Mouse (Mus musculus) heart, postnatal 0 days (tissue): Measurements from ENCODE around the gene Pdzd8. TPM values are rescaled to one million over a fixed set of nuclear protein-coding genes. Genes with fewer than 3 reads are reported as not detected.

Source experiments
- ATAC-seq: fragments of 200-750 bp; cut with Nextera tagmentation; 2 replicates; pipeline ENCODE4 v1.8.0; 2017; ENCODE audit warnings: low read depth, moderate number of reproducible peaks, moderate library complexity; ENCODE audit not compliant: insufficient read depth
- DNase-seq: peaks from one replicate; pipeline ENCODE4 v3.0.0-alpha.2; 2016; ENCODE audit warnings: low spot score
- H3K27ac ChIP-seq: fragments of 300-500 bp; sonication (generic); 2 replicates; pipeline ENCODE4 v1.5.1; 2014; ENCODE audit warnings: low read depth, mild to moderate bottlenecking
- H3K27me3 ChIP-seq: fragments of 300-500 bp; sonication (generic); 2 replicates; pipeline ENCODE4 v1.6.1; 2014; ENCODE audit warnings: low read length, mixed read lengths; ENCODE audit not compliant: control insufficient read depth, insufficient read depth
- H3K36me3 ChIP-seq: fragments of 300-500 bp; sonication (generic); replicated peaks from 2 replicates; pipeline ENCODE4 v1.6.1; 2014; ENCODE audit warnings: low read length, mixed read lengths; ENCODE audit not compliant: control insufficient read depth, insufficient read depth
- H3K4me1 ChIP-seq: fragments of 300-500 bp; sonication (generic); 2 replicates; pipeline ENCODE4 v1.6.1; 2014; ENCODE audit warnings: antibody characterized with exemption; ENCODE audit not compliant: control insufficient read depth, insufficient read depth
- H3K4me2 ChIP-seq: fragments of 300-500 bp; sonication (generic); 2 replicates; pipeline ENCODE4 v1.6.1; 2014; ENCODE audit warnings: low read depth, mild to moderate bottlenecking, low read length, moderate library complexity
- H3K4me3 ChIP-seq: fragments of 300-500 bp; sonication (generic); 2 replicates; pipeline ENCODE4 v1.5.1; 2014; ENCODE audit warnings: low read depth, low read length
- H3K9ac ChIP-seq: fragments of 300-500 bp; sonication (generic); replicated peaks from 2 replicates; pipeline ENCODE4 v1.6.1; 2014; ENCODE audit warnings: low read depth, low read length, mixed read lengths
- H3K9me3 ChIP-seq: fragments of 300-500 bp; sonication (generic); replicated peaks from 2 replicates; pipeline ENCODE4 v1.6.1; 2016; ENCODE audit warnings: low read length; ENCODE audit not compliant: control insufficient read depth
- CTCF ChIP-seq: IDR thresholded peaks from 2 replicates; pipeline ENCODE4 v1.5.1; 2016; ENCODE audit warnings: antibody characterized with exemption, control low read depth, low read depth
- EP300 ChIP-seq: IDR thresholded peaks from 2 replicates; pipeline ENCODE4 v1.6.1; 2016; ENCODE audit warnings: antibody characterized with exemption, low read depth
- WGBS: fragments of 180-500 bp; shearing (Covaris S2); extraction: QIAGEN DNeasy Blood & Tissue Kit; methylation state at CpG from one replicate; pipeline ENCODE4 v1.1.7; 2014; 5-methylcytosine and 5-hydroxymethylcytosine counted together
- polyA plus RNA-seq: library from polyadenylated mRNA; unstranded; fragments of >200 nt; fragmentation: Nextera tagmentation; extraction: Ambion mirVana; gene quantifications from 2 replicates; pipeline ENCODE4 v1.2.1, GENCODE M21; 2015
- total RNA-seq: library from RNA; depleted of rRNA; stranded (reverse); fragments of >200 nt; gene quantifications from 2 replicates; pipeline ENCODE4 v1.2.3, GENCODE M21; 2014; ENCODE audit warnings: low replicate concordance

The Pdzd8 gene
- total and polyA plus RNA-seq, 2 experiments from 2014 or later, result 5.2 to 31.4 TPM

DNA sequence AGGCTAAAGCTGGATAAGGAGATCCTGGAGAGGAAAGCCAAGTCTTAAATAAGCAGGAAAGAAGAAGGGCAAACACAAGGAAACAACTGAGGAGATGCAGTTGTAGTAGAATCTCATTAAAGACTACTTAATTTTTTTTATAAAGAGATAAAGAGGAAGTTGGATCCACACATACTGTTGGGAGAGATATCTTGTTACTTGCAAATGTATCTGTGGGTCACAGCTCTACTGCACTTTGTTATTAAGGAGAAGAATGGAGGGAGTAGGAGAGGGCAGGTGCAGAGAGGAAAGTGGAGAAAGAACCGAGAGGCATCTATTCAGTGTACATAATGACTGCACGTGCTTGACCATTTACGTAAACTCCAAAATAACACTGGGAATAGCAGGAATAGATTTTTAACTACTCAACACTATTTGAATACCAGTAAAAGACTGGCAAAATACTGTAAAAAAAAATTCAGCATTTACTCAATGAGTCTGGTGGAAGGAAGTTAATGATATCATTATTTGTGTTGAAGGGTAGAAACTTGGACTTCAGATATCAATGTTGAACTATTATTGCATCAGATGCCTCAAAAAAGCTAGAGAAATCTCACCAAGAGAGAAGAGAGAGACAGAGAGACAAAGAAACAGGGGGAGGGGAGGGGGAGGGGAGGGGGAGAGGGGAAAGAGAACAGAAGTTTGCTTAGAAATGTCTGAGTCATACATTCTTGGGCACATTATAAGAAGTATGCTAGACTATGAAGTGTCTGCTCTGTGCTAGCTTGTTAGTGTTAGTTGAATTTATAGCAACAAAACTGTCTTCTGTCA, 7.5 kb downstream of the Pdzd8 start:
- TF ChIP-seq CTCF, result no peak
- TF ChIP-seq EP300, result no peak
- no peak overlapping the region for H3K4me2 ChIP-seq
- 82% methylated on average over 3 of the region's 3 CpGs for WGBS

DNA sequence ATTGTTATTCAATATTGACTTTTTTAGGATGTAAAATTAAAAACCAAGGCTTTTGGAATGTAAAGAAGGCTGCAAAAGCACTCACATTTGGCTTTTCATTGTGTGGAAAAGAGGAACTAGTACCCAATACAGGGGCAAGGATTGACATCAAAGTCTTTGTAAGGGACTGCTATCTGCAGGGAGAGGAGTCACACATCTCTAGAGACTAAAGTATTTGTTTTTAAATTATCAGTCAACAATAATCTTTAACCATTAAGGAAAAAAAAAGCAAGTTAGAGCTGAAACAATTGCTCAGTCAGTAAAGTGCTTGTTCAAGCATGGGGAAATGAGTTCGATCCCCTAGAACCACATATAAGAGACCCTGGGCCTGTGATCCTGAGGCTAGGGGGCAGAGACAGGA, 8.9 kb downstream of the Pdzd8 start:
- Histone ChIP-seq H3K4me2 (no peak overlapping the region), H3K9me3 (no peaks in the 10 kb centered on the region), H3K36me3 (no peaks in the 10 kb centered on the region), H3K27ac (no peak overlapping the region), H3K4me3 (no peak overlapping the region), H3K9ac (no peak overlapping the region), H3K27me3 (no peaks in the 10 kb centered on the region), H3K4me1 (peaks cover 10% of the 10 kb centered on the region)
- TF ChIP-seq EP300 (no peak), CTCF (no peak)
- WGBS, result 100% methylated on average over 1 of the region's 1 CpGs
- no peak for DNase-seq
- no peak for ATAC-seq

More for the DNA sequence above, 7.5 kb downstream of the Pdzd8 start:
- no peaks in the 10 kb centered on the region for H3K27me3 ChIP-seq
- DNase-seq (no peak), ATAC-seq (no peak)
- no peaks in the 10 kb centered on the region for H3K9me3 ChIP-seq
- H3K27ac ChIP-seq, result no peak overlapping the region
- H3K4me1 ChIP-seq, result peaks cover 17% of the 10 kb centered on the region
- H3K36me3 ChIP-seq, result no peaks in the 10 kb centered on the region
- no peak overlapping the region for H3K4me3 ChIP-seq
- H3K9ac ChIP-seq, result no peak overlapping the region

DNA sequence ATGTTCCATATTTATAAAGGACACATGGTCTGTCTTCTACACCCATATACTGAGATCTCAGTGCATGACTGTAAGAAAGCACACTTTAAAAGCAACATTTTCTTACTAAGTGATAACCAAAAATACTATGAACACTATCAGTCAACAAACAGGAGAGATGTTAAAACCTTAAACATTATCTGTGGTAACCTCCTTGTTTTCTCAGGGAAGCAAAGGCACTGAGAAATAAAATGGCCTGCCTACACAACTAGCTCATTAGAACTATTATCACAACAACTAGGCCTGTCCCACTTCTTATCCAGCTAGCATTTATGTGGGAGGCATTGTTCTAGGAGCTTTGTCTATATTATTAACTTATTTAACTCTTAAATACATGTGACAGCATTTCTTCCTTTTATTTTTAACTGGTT, 14.8 kb downstream of the Pdzd8 start:
- Histone ChIP-seq H3K27ac (no peak overlapping the region), H3K36me3 (no peaks in the 10 kb centered on the region), H3K27me3 (no peaks in the 10 kb centered on the region), H3K9me3 (no peaks in the 10 kb centered on the region), H3K4me1 (0 out of 2 replicates have a peak, but pooled peaks cover 4% of the 10 kb centered on the region), H3K9ac (no peak overlapping the region), H3K4me2 (no peak overlapping the region), H3K4me3 (no peak overlapping the region)
- ATAC-seq (no peak), DNase-seq (no peak)
- TF ChIP-seq EP300, result no peak
- no peak for TF ChIP-seq CTCF

DNA sequence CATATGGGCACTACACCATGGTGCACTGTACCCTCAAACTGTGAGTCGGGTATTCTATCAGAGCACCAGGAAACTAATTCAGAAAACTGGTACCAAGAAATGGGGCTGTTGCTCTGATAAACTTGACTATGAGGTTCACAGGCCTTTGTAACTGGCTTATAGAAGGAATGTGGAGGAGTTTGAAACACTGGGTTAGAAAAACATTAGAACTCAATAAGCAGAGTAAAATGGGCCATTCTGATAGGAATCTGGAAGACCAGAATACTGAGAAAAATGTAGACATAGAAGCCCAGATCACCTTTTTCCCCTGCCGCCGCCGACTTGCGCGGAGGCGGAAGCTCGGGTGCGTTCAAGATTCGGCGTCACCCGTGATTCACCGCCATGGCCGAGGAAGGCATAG, 23.6 kb downstream of the Pdzd8 start, which contains the start of gene Rps12-ps3:
TSS of gene Rps12-ps3 (plus strand) at position 301 of the 400 bp plus-strand sequence.
- no peaks in the 10 kb centered on the region for H3K9me3 ChIP-seq
- WGBS, result 96% methylated on average over 9 of the region's 14 CpGs
- peaks cover 7% of the 10 kb centered on the region; the same call in 1 of the 2 replicates for H3K4me1 ChIP-seq
- ATAC-seq (no peak), DNase-seq (no peak)
- H3K36me3 ChIP-seq, result no peaks in the 10 kb centered on the region
- no peak within 1 kb of the TSS for H3K27ac ChIP-seq
- H3K9ac ChIP-seq, result no peak within 1 kb of the TSS
- H3K4me2 ChIP-seq, result no peak within 1 kb of the TSS
- H3K27me3 ChIP-seq, result no peaks in the 10 kb centered on the region
- no peak for TF ChIP-seq CTCF
- no peak for TF ChIP-seq EP300
- H3K4me3 ChIP-seq, result no peak within 1 kb of the TSS

DNA sequence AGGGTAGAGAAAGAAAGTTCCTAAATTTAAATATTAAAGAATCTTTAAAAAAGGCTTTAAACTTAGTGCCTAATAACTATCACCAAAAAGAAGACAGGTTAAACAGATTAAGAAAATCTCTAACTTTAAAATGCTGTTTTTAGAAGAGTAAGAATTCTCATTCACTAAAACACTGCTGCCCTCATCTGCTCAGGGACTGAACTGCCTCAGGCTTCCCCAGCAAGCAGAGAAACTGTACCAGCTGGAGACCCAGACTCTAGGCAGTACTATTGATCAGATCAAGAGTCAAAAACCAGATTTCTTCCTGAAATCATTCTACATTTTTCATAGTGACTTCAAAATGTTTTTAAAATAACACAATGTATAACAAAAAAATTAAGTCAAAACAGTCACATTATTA, 29.0 kb downstream of the Pdzd8 start:
- Histone ChIP-seq H3K27ac (no peak overlapping the region), H3K4me1 (no peaks in the 10 kb centered on the region), H3K9ac (no peak overlapping the region), H3K27me3 (no peaks in the 10 kb centered on the region), H3K4me3 (no peak overlapping the region), H3K9me3 (no peaks in the 10 kb centered on the region), H3K36me3 (peaks cover 8% of the 10 kb centered on the region; the same call in 1 of the 2 replicates), H3K4me2 (no peak overlapping the region)
- TF ChIP-seq CTCF, result peak; percentile 57
- TF ChIP-seq EP300, result no peak
- ATAC-seq (no peak), DNase-seq (no peak)

DNA sequence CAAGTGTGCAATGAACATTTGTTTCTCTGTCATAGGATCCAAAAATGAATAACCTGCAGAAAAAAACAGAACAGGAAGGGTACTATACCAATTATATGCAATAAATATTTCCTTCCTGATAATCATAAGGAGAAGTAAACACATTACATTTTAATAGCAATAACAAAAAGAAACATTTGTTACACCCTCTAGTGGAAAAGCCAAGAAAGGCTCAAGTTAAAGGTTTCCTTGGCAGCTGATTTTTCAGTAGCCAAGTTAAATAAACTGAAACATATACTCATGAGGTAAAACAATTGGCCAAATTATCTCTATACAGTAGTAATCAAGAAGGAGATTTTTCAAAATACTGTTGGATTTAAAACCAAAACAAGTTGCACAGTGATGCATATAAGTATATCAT, 30.3 kb downstream of the Pdzd8 start:
- ATAC-seq, result no peak

More for the DNA sequence above, 30.3 kb downstream of the Pdzd8 start:
- H3K4me1 ChIP-seq, result no peaks in the 10 kb centered on the region
- peaks cover 8% of the 10 kb centered on the region; the same call in 1 of the 2 replicates for H3K36me3 ChIP-seq
- no peak for DNase-seq
- H3K27ac ChIP-seq, result no peak overlapping the region
- no peak overlapping the region for H3K9ac ChIP-seq
- H3K4me3 ChIP-seq, result no peak overlapping the region
- no peak overlapping the region for H3K4me2 ChIP-seq
- TF ChIP-seq CTCF, result peak; percentile 23; the same call in 1 of the 2 replicates
- TF ChIP-seq EP300, result no peak
- H3K27me3 ChIP-seq, result no peaks in the 10 kb centered on the region
- no peaks in the 10 kb centered on the region for H3K9me3 ChIP-seq
